Mouse (Mus musculus) inflammation-experienced regulatory T-cells (primary cell): Measurements from ENCODE around the gene Erf. TPM values are rescaled to one million over a fixed set of nuclear protein-coding genes. Genes with fewer than 3 reads are reported as not detected.

Experiments used
- polyA plus RNA-seq, 2 experiments: library from polyadenylated mRNA; unstranded; fragments of 100-300 nt; shearing (Covaris generic); gene quantifications; one replicate each; pipeline ENCODE4 v1.2.1; 2017

Gene Erf
- 1 to 10 TPM; 1.5 to 1.9 TPM for polyA plus RNA-seq

GRCm38 (mm10) chr7:25250141-25250972, at the start of gene Erf:
Gene Erf, minus strand, starts transcription at chr7:25250761.

DNA sequence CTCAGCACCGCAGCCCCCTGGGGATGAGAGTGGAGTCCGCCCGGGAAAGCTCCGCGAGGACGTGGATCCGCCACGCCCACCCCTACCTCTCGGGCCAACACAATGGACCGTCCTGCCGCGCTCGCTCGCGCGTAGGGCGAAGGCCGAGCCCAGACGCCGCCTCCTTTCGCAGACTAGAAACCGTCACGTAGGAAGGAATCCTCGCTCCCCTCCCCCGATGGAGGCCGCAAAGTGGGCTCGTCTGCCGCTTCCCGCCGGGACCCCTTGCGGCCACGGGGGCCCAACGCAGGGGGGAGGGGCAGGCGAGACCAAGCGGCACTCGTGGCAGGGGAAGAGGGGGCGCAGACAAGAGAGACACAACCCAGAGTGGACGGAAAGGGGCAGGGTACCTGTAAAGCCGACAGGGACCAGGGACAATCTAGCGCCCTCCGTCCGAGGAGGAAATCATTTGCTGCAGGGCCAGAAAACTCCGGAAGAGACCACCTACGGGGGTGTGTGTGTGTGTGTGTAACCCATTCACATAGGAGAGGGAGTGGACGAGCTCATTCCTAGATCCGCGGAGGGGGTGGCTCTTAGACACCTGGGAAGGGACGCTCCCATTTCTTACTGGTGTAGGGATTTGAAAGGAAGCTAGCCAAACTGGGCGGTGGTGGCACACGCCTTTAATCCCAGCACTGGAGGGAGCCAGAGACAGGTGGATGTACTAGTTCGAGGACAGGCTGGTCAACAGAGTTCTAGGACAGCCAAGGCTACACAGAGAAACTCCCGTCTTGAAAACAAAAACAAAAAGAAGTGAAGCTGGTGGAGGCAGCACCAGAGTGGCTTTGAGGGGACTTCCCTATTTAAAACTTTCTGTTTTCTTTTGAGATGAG, 47.1 kb upstream of the Erf start, which contains the start of gene Pafah1b3:
TSS of gene Pafah1b3 (minus strand) at position 533 of the 872 bp plus-strand sequence.

GRCm38 (mm10) chr7:25267301-25267750, 16.8 kb upstream of the Erf start, which contains the start of gene Cic:
Gene Cic, plus strand, starts transcription at chr7:25267704.

GRCm38 (mm10) chr7:25237249-25238014, 13.1 kb downstream of the Erf start, which contains the start of gene Gsk3a:
Gene Gsk3a, minus strand, starts transcription at chr7:25237851.

GRCm38 (mm10) chr7:25221102-25221883, 29.3 kb downstream of the Erf start, which contains the start of gene Zfp526:
Gene Zfp526, plus strand, starts transcription at chr7:25221425.

DNA sequence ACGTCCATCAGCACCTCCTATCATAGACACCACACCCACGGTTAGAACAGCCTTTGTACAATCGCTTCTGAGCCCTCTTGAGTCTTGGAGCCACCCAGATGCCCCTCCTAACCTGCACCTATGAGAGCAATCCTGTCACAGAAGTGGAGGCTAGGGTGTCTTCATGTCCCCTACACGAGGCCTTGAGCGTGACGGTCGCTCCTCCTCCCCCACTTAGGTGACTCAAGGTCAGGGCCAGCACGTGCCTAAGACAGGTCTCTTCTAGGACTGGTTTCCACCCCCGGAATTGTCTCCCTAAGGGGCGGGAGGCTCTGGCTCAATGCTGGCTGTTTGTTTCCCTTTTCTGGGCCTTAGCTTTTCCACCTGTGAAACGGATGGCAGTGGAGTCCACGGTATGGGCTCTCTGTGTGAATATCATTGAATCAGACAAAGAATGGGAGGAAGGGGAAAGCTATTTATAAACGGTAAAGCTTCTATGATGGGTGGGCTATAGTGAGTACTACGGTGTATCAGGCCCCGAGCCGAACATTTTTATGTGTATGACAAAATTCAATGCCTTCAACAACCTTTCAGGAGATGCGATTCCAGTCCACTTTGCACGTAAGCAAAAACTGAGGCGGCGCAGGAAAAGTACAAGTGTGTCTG, 30.0 kb downstream of the Erf start, which contains the start of gene Dedd2:
TSS of gene Dedd2 (minus strand) at position 159 of the 645 bp plus-strand sequence.

Other genes with a start within 250 kb of the Erf start
- 1 to 10 TPM in 1 of 2 experiments, under 1 TPM in 1; 0.66 to 5.4 TPM for gene Atp1a3, start 244.8 kb downstream of the Erf start, polyA plus RNA-seq
- gene Grik5, start 178.4 kb downstream of the Erf start, polyA plus RNA-seq, result 1 to 10 TPM; 9.0 to 9.7 TPM
- 10 to 100 TPM; 29.8 to 38.6 TPM for gene Zfp574, start 178.2 kb downstream of the Erf start, polyA plus RNA-seq
- 100 to 1,000 TPM in 1 of 2 experiments, 10 to 100 TPM in 1; 66.9 to 118 TPM for gene Pou2f2, start 71.0 kb downstream of the Erf start, polyA plus RNA-seq
- gene Dedd2, start 30.1 kb downstream of the Erf start, polyA plus RNA-seq, result 100 to 1,000 TPM in 1 of 2 experiments, 10 to 100 TPM in 1; 97.0 to 125 TPM
- 1 to 10 TPM; 3.4 to 3.5 TPM for gene Zfp526, start 29.3 kb downstream of the Erf start, polyA plus RNA-seq
- gene Gsk3a, start 12.9 kb downstream of the Erf start, polyA plus RNA-seq, result 10 to 100 TPM; 85.3 to 85.7 TPM
- gene Cic, start 16.9 kb upstream of the Erf start, polyA plus RNA-seq, result 10 to 100 TPM; 30.3 to 31.4 TPM
- gene Pafah1b3, start 47.2 kb upstream of the Erf start, polyA plus RNA-seq, result 10 to 100 TPM; 24.1 to 47.5 TPM
- not detected for gene Prr19, start 50.6 kb upstream of the Erf start, polyA plus RNA-seq
- under 1 TPM in 1 of 2 experiments, not detected in 1; 0.67 TPM for gene Tmem145, start 55.3 kb upstream of the Erf start, polyA plus RNA-seq
- under 1 TPM; 0.25 to 0.39 TPM for gene Megf8, start 66.4 kb upstream of the Erf start, polyA plus RNA-seq
- gene Cnfn, start 119.0 kb upstream of the Erf start, polyA plus RNA-seq, result not detected
- gene Lipe, start 147.9 kb upstream of the Erf start, polyA plus RNA-seq, result 10 to 100 TPM; 13.8 to 15.9 TPM
- 1 to 10 TPM in 1 of 2 experiments, under 1 TPM in 1; 0.57 to 1.1 TPM for gene Cxcl17, start 162.1 kb upstream of the Erf start, polyA plus RNA-seq
- 1 to 10 TPM; 2.4 to 3.5 TPM for gene Ceacam1, start 226.8 kb upstream of the Erf start, polyA plus RNA-seq